19 mouse cellular contexts compared by ENCODE assay signal in genomic region chr7:144862712-144863111, GRCm38 (mm10). TPM values are rescaled to one million over a fixed set of nuclear protein-coding genes. Genes with fewer than 3 reads are reported as not detected.
"Had no signal": no experiment of that assay in that cellular context is flagged by ENCODE, and none has a peak within 500 bp of the region (broad histone marks: within the 10 kb centered on the region; RNA-seq: fewer than 3 reads in every experiment).

No protein-coding gene starts in this region.

- H3K27ac ChIP-seq: kidney, postnatal 0 days; limb, embryonic 12.5 days; liver, embryonic 14.5 days; midbrain, embryonic 10.5 days; neural tube, embryonic 12.5 days; stomach, embryonic 15.5 days had no signal

- H3K36me3 ChIP-seq: limb, embryonic 12.5 days; midbrain, embryonic 10.5 days; neural tube, embryonic 12.5 days; stomach, embryonic 15.5 days had no signal

- H3K4me3 ChIP-seq: myocyte; stomach, embryonic 15.5 days had no signal

- H3K9me3 ChIP-seq: limb, embryonic 12.5 days; midbrain, embryonic 10.5 days; neural tube, embryonic 12.5 days; stomach, embryonic 15.5 days had no signal

- DNase-seq: kidney, adult 11 months; kidney, adult 9 months; kidney, postnatal 36 days; layer of hippocampus, adult 9-11 months; lung, adult 18-20 months; right cerebral cortex, postnatal 4 days; spleen, adult 18-20 months; thymus, adult 2 months; thymus, postnatal 25 days had no signal

RNA-seq across cellular contexts. Expression of gene Fgf4, which starts 15.5 kb away (rescaled TPM):
- total RNA-seq: layer of hippocampus, adult 18-20 months; left cerebral cortex, postnatal 14 days; liver, adult 2 months had no signal

RNA-seq across cellular contexts. Expression of gene Fgf3, which starts 24.8 kb away (rescaled TPM):
- total RNA-seq: layer of hippocampus, adult 18-20 months; liver, adult 2 months had no signal

RNA-seq across cellular contexts. Expression of gene Fgf15, which starts 33.6 kb away (rescaled TPM):
- total RNA-seq: layer of hippocampus, adult 18-20 months; left cerebral cortex, postnatal 14 days; liver, adult 2 months had no signal
